Mouse (Mus musculus) lung, embryonic 15.5 days (tissue): ENCODE results near the gene Muc13. TPM values are rescaled to one million over a fixed set of nuclear protein-coding genes. Genes with fewer than 3 reads are reported as not detected.

Source experiments
- ATAC-seq: fragments of 200-750 bp; cut with Nextera tagmentation; 2 replicates; pipeline ENCODE4 v1.8.0; 2017; ENCODE audit warnings: moderate number of reproducible peaks, borderline replicate concordance; ENCODE audit not compliant: low FRiP score, low TSS enrichment; ENCODE audit errors: extremely low read depth
- H3K27ac ChIP-seq: fragments of 300-500 bp; sonication (generic); 2 replicates; pipeline ENCODE4 v1.5.1; 2015; ENCODE audit warnings: moderate library complexity, mild to moderate bottlenecking, inconsistent platforms
- H3K27me3 ChIP-seq: fragments of 300-500 bp; sonication (generic); 2 replicates; pipeline ENCODE4 v1.6.1; 2015; ENCODE audit warnings: inconsistent platforms
- H3K36me3 ChIP-seq: fragments of 300-500 bp; sonication (generic); 2 replicates; pipeline ENCODE4 v1.6.1; 2015; ENCODE audit warnings: inconsistent platforms
- H3K4me1 ChIP-seq: fragments of 300-500 bp; sonication (generic); 2 replicates; pipeline ENCODE4 v1.6.1; 2015; ENCODE audit warnings: inconsistent platforms
- H3K4me2 ChIP-seq: fragments of 300-500 bp; sonication (generic); 2 replicates; pipeline ENCODE4 v1.6.1; 2015; ENCODE audit warnings: inconsistent platforms, mild to moderate bottlenecking, moderate library complexity
- H3K4me3 ChIP-seq: fragments of 300-500 bp; sonication (generic); 2 replicates; pipeline ENCODE4 v1.5.1; 2015; ENCODE audit warnings: mild to moderate bottlenecking, inconsistent platforms
- H3K9ac ChIP-seq: fragments of 300-500 bp; sonication (generic); 2 replicates; pipeline ENCODE4 v1.6.1; 2015; ENCODE audit warnings: inconsistent platforms
- H3K9me3 ChIP-seq: fragments of 300-500 bp; sonication (generic); 2 replicates; pipeline ENCODE4 v1.6.1; 2016; ENCODE audit warnings: inconsistent platforms
- WGBS: fragments of 180-500 bp; shearing (Covaris S2); methylation state at CpG from one replicate; pipeline ENCODE4 v1.1.7; 2015; 5-methylcytosine and 5-hydroxymethylcytosine counted together
- polyA plus RNA-seq: library from polyadenylated mRNA; unstranded; fragments of >200 nt; fragmentation: Nextera tagmentation; extraction: Ambion mirVana; gene quantifications from 2 replicates; pipeline ENCODE4 v1.2.1, GENCODE M21; 2015

Muc13 gene
- polyA plus RNA-seq, 1 experiment from 2014 or later: 0.11 TPM

DNA sequence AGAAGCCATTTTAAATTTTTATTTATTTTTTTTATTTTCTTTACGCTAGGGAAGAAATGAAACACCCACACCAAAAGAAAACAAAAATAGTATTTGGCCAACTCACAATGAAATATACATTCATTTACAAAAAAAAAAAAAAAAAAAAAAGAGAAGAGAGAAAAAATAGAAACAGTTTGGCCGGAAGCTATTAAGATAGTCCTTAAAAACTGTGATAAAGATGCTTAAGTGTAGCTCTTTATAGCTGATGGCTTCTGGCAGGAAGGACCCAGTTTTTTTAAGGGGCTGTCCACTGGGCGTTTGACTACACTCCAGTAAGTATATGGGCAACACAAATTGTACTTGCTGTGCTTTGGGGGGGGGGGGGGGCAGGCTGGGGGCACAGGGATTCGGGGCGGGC lies 65.5 kb downstream of the Muc13 start:
- no peak overlapping the region for H3K4me2 ChIP-seq
- H3K27me3 ChIP-seq: no peaks in the 10 kb centered on the region
- no peak overlapping the region for H3K9ac ChIP-seq
- peaks cover 8% of the 10 kb centered on the region for H3K4me1 ChIP-seq
- no peak for ATAC-seq
- H3K36me3 ChIP-seq: no peaks in the 10 kb centered on the region
- no peak overlapping the region for H3K4me3 ChIP-seq
- H3K27ac ChIP-seq: no peak overlapping the region
- WGBS: 45% methylated on average over 5 of the region's 5 CpGs
- H3K9me3 ChIP-seq: no peaks in the 10 kb centered on the region

DNA sequence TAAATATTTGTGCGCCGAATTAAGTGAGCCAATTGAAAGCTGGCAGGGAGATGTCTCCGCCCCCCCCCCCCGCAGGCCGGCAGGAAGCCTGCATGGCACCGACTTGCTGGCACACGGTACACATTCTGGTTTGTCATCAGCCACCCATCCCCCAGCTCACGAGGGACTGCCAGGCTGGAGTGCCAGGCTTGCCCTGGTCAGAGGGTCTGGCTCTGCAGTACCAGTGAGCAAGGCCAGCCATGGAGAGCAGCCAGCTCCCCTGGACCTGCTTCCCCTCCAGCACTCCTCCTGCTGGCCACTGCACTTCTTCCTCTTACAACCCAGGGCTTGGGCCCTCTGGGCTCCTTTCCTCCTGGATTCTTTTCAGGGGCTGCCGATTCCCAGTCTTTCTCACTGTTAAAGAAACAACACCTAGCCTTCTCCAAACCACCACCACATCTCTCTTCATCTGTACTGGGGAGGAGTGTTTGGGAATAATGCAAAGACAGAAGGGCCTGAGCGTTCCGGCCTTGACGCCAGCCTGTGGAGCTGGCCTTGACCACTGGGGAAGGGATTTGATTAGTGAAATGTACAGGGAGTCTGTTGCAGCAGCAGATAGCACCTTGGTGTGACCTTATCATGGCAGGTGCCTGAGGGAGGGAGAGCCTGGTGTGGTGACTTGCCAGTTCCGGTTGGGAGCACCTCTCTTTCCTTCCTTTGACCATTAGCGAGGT lies 66.3 kb downstream of the Muc13 start:
- WGBS: 52% methylated on average over 14 of the region's 14 CpGs
- no peak for ATAC-seq
- Histone ChIP-seq H3K4me1 (peaks cover 8% of the 10 kb centered on the region), H3K9ac (no peak overlapping the region), H3K4me3 (no peak overlapping the region), H3K27me3 (no peaks in the 10 kb centered on the region), H3K9me3 (no peaks in the 10 kb centered on the region), H3K36me3 (no peaks in the 10 kb centered on the region), H3K4me2 (no peak overlapping the region), H3K27ac (no peak overlapping the region)

DNA sequence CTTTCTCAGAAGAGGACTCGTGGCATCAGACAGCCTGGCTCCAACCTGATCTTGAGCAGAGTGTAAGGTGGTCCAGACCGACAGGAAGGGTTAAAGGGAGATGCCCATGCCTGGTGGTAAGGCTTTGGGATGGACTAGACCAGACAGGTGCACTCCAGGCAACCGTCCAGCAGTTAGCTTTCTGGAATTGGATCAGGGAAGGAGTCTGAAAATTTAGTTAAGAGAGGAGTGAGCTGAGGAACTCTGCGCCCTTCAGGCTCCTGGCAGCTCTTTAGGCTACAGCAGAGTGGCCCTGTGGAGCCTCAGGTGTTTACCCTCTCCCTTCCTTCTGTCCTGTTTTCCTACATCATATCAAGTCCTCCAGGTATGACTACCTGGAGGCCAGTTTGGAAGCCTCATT lies 68.6 kb downstream of the Muc13 start:
- H3K9me3 ChIP-seq: no peaks in the 10 kb centered on the region
- no peak for ATAC-seq
- H3K4me2 ChIP-seq: no peak overlapping the region
- no peaks in the 10 kb centered on the region for H3K36me3 ChIP-seq
- no peak overlapping the region for H3K27ac ChIP-seq
- H3K4me1 ChIP-seq: peaks cover 8% of the 10 kb centered on the region
- no peak overlapping the region for H3K9ac ChIP-seq
- WGBS: 80% methylated on average over 4 of the region's 4 CpGs
- no peak overlapping the region for H3K4me3 ChIP-seq
- no peaks in the 10 kb centered on the region for H3K27me3 ChIP-seq

DNA sequence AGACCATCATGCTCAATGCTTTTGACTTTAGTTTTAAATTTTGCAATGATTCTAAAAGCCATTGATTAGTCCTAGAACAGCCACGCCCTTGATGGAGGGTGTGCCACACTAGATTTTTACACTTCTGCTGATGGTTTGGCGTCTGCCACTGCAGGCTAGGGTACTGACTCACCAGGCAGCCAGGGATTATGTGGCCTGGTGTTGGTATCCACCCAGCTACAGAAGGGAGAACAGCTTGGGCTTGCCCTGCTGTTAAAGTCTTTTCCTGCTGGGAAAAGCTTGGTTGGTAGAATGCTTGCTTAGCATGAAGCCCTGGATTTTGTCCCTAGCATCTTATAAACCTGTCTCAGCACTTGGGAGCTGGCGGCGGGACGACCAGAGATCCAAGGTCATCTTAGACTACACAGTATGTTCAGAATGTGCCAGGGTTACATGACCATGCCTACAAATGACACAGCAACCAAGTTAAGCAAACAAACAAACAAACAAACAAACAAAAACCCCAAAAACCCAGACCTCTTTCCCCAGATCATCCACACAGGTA lies 69.4 kb downstream of the Muc13 start:
- Histone ChIP-seq H3K27ac (no peak overlapping the region), H3K27me3 (no peaks in the 10 kb centered on the region), H3K9me3 (no peaks in the 10 kb centered on the region), H3K9ac (no peak overlapping the region), H3K4me1 (peaks cover 8% of the 10 kb centered on the region), H3K4me3 (no peak overlapping the region), H3K4me2 (no peak overlapping the region), H3K36me3 (no peaks in the 10 kb centered on the region)
- no peak for ATAC-seq
- WGBS: 78% methylated on average over 5 of the region's 5 CpGs

Other genes starting within 250 kb of the Muc13 start
- gene Heg1, start 109.7 kb upstream of the Muc13 start, polyA plus RNA-seq: 21.1 and 25.2 TPM in 2 replicates
- gene Itgb5, start 35.6 kb downstream of the Muc13 start, polyA plus RNA-seq: 49.8 and 51.3 TPM in 2 replicates
- 56.0 and 58.9 TPM in 2 replicates for gene Umps, start 173.0 kb downstream of the Muc13 start, polyA plus RNA-seq